In the genomic region with DNA sequence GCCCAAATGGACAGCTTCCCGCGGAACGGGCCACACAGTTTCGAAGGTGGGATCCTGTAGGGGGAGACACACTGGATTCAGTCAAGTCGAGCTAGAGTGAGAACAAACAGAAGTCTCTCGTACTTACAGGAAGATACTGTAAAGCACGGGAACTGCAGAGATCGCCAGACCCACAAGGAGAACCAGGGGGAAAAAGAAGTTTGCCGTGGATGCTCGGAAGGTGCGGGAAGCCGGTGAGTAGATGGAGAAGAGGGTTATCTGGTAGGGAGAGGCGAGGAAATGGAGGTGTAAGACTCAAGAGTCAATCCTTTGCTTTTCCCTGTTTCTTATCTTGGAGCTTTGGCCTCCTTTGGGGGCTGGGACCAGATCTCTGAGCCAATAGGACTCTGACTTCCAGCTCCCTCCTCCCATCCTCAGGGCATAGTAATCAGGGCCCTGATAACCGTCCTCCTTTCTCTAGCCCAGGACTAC, we compare ENCODE assay signal across 8 mouse cellular contexts. TPM values are rescaled to one million over a fixed set of nuclear protein-coding genes. Genes with fewer than 3 reads are reported as not detected.
A peak's percentile ranks its signal among the peaks of the same experiment; 100 is the strongest.
DNase-seq lines count a peak whose midpoint lies in the region; ATAC-seq and TF ChIP-seq lines count a peak whose summit lies in the region.

No protein-coding gene starts in this region.

- no peak for ATAC-seq in kidney, postnatal 0 days (replicated peaks; ENCODE audit: low FRiP score, low read depth)
- ATAC-seq in hindbrain, embryonic 16.5 days: no peak
- ATAC-seq in megakaryocyte-erythroid progenitor cell, adult 5-6 weeks (replicated peaks; ENCODE audit: low FRiP score, low TSS enrichment, poor library complexity, severe bottlenecking): peak; percentile 31
- no peak for ATAC-seq in erythroid progenitor cell, adult 5-6 weeks (replicated peaks; ENCODE audit: low FRiP score, poor library complexity, severe bottlenecking)

- peak overlapping the region; percentile 1; the same call in 1 of the 2 replicates for H3K4me3 ChIP-seq in kidney, postnatal 0 days (replicated peaks; ENCODE audit: low read depth, low read length)
- H3K4me3 ChIP-seq in hindbrain, embryonic 16.5 days (ENCODE audit: low read length): no peak overlapping the region

- 0 out of 2 replicates have a peak overlapping the region, but pooled peaks have one; percentile 31 for H3K27ac ChIP-seq in kidney, postnatal 0 days
- H3K27ac ChIP-seq in hindbrain, embryonic 16.5 days (ENCODE audit: low read depth, low read length): no peak overlapping the region

- peaks cover 13% of the 10 kb centered on the region for H3K4me1 ChIP-seq in kidney, postnatal 0 days (replicated peaks; ENCODE audit: insufficient read depth, low read length)
- H3K4me1 ChIP-seq in hindbrain, embryonic 16.5 days (ENCODE audit: control insufficient read depth, insufficient read depth, low read depth, low read length): peaks cover 16% of the 10 kb centered on the region

- H3K9me3 ChIP-seq in kidney, postnatal 0 days (replicated peaks; ENCODE audit: low read length): no peaks in the 10 kb centered on the region
- no peaks in the 10 kb centered on the region for H3K9me3 ChIP-seq in hindbrain, embryonic 16.5 days (ENCODE audit: control insufficient read depth, low read length)

- peak; percentile 51 for DNase-seq in kidney, postnatal 0 days (ENCODE audit: low spot score)
- DNase-seq in kidney, adult 8-10 months: no peak
- DNase-seq in adrenal gland, postnatal 36 days: peak; percentile 33 to 47
- no peak for DNase-seq in layer of hippocampus, postnatal 14 days (ENCODE audit: low spot score in 2 of 2)
- DNase-seq in layer of hippocampus, postnatal 25 days (ENCODE audit: extremely low spot score in 1 of 2, low spot score in 1 of 2): no peak

- H3K27me3 ChIP-seq in kidney, postnatal 0 days (ENCODE audit: insufficient read depth, low read length): no peaks in the 10 kb centered on the region
- H3K27me3 ChIP-seq in hindbrain, embryonic 16.5 days (replicated peaks; ENCODE audit: control insufficient read depth, insufficient read depth, low read length): no peaks in the 10 kb centered on the region

- peak overlapping the region; percentile 34 for H3K4me2 ChIP-seq in kidney, postnatal 0 days (ENCODE audit: low read length)
- H3K4me2 ChIP-seq in hindbrain, embryonic 16.5 days (ENCODE audit: low read length): peak overlapping the region; percentile 13; the same call in 1 of the 2 replicates

- peak overlapping the region; percentile 40; the same call in 1 of the 2 replicates for H3K9ac ChIP-seq in kidney, postnatal 0 days (ENCODE audit: low read depth, low read length)
- no peak overlapping the region for H3K9ac ChIP-seq in hindbrain, embryonic 16.5 days (ENCODE audit: low read depth, low read length)

- WGBS in kidney, postnatal 0 days: 25% methylated on average over 14 of the region's 14 CpGs
- 21% methylated on average over 14 of the region's 14 CpGs for WGBS in hindbrain, embryonic 16.5 days

- TF ChIP-seq CTCF in kidney, postnatal 0 days (IDR thresholded peaks at IDR 0.05; ENCODE audit: low read depth): peak; percentile 47

- H3K36me3 ChIP-seq in kidney, postnatal 0 days (ENCODE audit: insufficient read depth, low read length): peaks cover 9% of the 10 kb centered on the region; the same call in 1 of the 2 replicates
- peaks cover 5% of the 10 kb centered on the region; the same call in 1 of the 2 replicates for H3K36me3 ChIP-seq in hindbrain, embryonic 16.5 days (ENCODE audit: control insufficient read depth, insufficient read depth, low read length)

RNA-seq across cellular contexts. Expression of a gene that starts 1.3 kb away (rescaled TPM):
- polyA plus RNA-seq in kidney, postnatal 0 days (2015; fragmentation: Nextera tagmentation; extraction: Ambion mirVana): 17.5 and 18.5 TPM in 2 replicates
- total RNA-seq in adrenal gland, postnatal 36 days (2021): 10 to 100 TPM; 14.0 to 15.0 TPM
- polyA plus RNA-seq in hindbrain, embryonic 16.5 days (2015; fragmentation: Nextera tagmentation; extraction: Ambion mirVana): 13.2 and 13.4 TPM in 2 replicates
- total RNA-seq in megakaryocyte-erythroid progenitor cell, adult 5-6 weeks (2014; fragmentation: Nextera tagmentation): 5.5 and 8.1 TPM in 2 replicates
- 7.1 and 15.2 TPM in 2 replicates for total RNA-seq in megakaryocyte-erythroid progenitor cell, adult 5-6 weeks (2017)
- total RNA-seq in layer of hippocampus, postnatal 14 days (2021): 1 to 10 TPM; 5.5 to 6.2 TPM
- total RNA-seq in erythroid progenitor cell, adult 5-6 weeks (2015; ENCODE audit: low replicate concordance): 2.5 and 8.8 TPM in 2 replicates
- 2.7 and 3.0 TPM in 2 replicates for total RNA-seq in erythroid progenitor cell, adult 5-6 weeks (2017; ENCODE audit: low replicate concordance)
- 1 to 10 TPM; 5.3 to 5.5 TPM for total RNA-seq in layer of hippocampus, postnatal 25 days (2021)

RNA-seq across cellular contexts. Expression of a gene that starts 10.4 kb away (rescaled TPM):
- polyA plus RNA-seq in kidney, postnatal 0 days (2015; fragmentation: Nextera tagmentation; extraction: Ambion mirVana): 27.9 and 28.1 TPM in 2 replicates
- total RNA-seq in adrenal gland, postnatal 36 days (2021): 10 to 100 TPM in 1 of 2 experiments, 1 to 10 TPM in 1; 8.7 to 11.6 TPM
- polyA plus RNA-seq in hindbrain, embryonic 16.5 days (2015; fragmentation: Nextera tagmentation; extraction: Ambion mirVana): 3.8 and 4.6 TPM in 2 replicates
- 10.8 and 19.5 TPM in 2 replicates for total RNA-seq in megakaryocyte-erythroid progenitor cell, adult 5-6 weeks (2014; fragmentation: Nextera tagmentation)
- 1.7 and 8.6 TPM in 2 replicates for total RNA-seq in megakaryocyte-erythroid progenitor cell, adult 5-6 weeks (2017)
- total RNA-seq in layer of hippocampus, postnatal 14 days (2021): 1 to 10 TPM; 3.2 to 3.5 TPM
- 6.7 TPM in 1 of 2 replicates, not detected in the other for total RNA-seq in erythroid progenitor cell, adult 5-6 weeks (2015; ENCODE audit: low replicate concordance)
- total RNA-seq in erythroid progenitor cell, adult 5-6 weeks (2017; ENCODE audit: low replicate concordance): 0.77 TPM in 1 of 2 replicates, not detected in the other
- total RNA-seq in layer of hippocampus, postnatal 25 days (2021): 1 to 10 TPM; 4.6 to 8.1 TPM

RNA-seq across cellular contexts. Expression of a gene that starts 21.9 kb away (rescaled TPM):
- 39.0 and 41.7 TPM in 2 replicates for polyA plus RNA-seq in kidney, postnatal 0 days (2015; fragmentation: Nextera tagmentation; extraction: Ambion mirVana)
- total RNA-seq in adrenal gland, postnatal 36 days (2021): 10 to 100 TPM; 47.5 to 47.6 TPM
- polyA plus RNA-seq in hindbrain, embryonic 16.5 days (2015; fragmentation: Nextera tagmentation; extraction: Ambion mirVana): 30.0 and 43.1 TPM in 2 replicates
- 117 and 166 TPM in 2 replicates for total RNA-seq in megakaryocyte-erythroid progenitor cell, adult 5-6 weeks (2014; fragmentation: Nextera tagmentation)
- total RNA-seq in megakaryocyte-erythroid progenitor cell, adult 5-6 weeks (2017): 21.2 and 47.8 TPM in 2 replicates
- total RNA-seq in layer of hippocampus, postnatal 14 days (2021): 10 to 100 TPM; 53.6 to 61.3 TPM
- total RNA-seq in erythroid progenitor cell, adult 5-6 weeks (2015; ENCODE audit: low replicate concordance): 109 and 150 TPM in 2 replicates
- 47.9 and 91.2 TPM in 2 replicates for total RNA-seq in erythroid progenitor cell, adult 5-6 weeks (2017; ENCODE audit: low replicate concordance)
- 10 to 100 TPM; 49.7 to 61.3 TPM for total RNA-seq in layer of hippocampus, postnatal 25 days (2021)

RNA-seq across cellular contexts. Expression of a gene that starts 25.7 kb away (rescaled TPM):
- 228 and 235 TPM in 2 replicates for polyA plus RNA-seq in kidney, postnatal 0 days (2015; fragmentation: Nextera tagmentation; extraction: Ambion mirVana)
- 100 to 1,000 TPM in 1 of 2 experiments, 10 to 100 TPM in 1; 99.5 to 113 TPM for total RNA-seq in adrenal gland, postnatal 36 days (2021)
- 282 and 308 TPM in 2 replicates for polyA plus RNA-seq in hindbrain, embryonic 16.5 days (2015; fragmentation: Nextera tagmentation; extraction: Ambion mirVana)
- total RNA-seq in megakaryocyte-erythroid progenitor cell, adult 5-6 weeks (2014; fragmentation: Nextera tagmentation): 6.6 and 9.5 TPM in 2 replicates
- total RNA-seq in megakaryocyte-erythroid progenitor cell, adult 5-6 weeks (2017): 10.3 and 18.2 TPM in 2 replicates
- total RNA-seq in layer of hippocampus, postnatal 14 days (2021): 10 to 100 TPM; 70.0 to 74.8 TPM
- 1.7 TPM in 1 of 2 replicates, not detected in the other for total RNA-seq in erythroid progenitor cell, adult 5-6 weeks (2015; ENCODE audit: low replicate concordance)
- total RNA-seq in erythroid progenitor cell, adult 5-6 weeks (2017; ENCODE audit: low replicate concordance): 3.0 and 3.1 TPM in 2 replicates
- total RNA-seq in layer of hippocampus, postnatal 25 days (2021): 10 to 100 TPM; 75.7 to 87.8 TPM

RNA-seq across cellular contexts. Expression of a gene that starts 26.4 kb away (rescaled TPM):
- 55.2 and 60.0 TPM in 2 replicates for polyA plus RNA-seq in kidney, postnatal 0 days (2015; fragmentation: Nextera tagmentation; extraction: Ambion mirVana)
- 10 to 100 TPM; 62.4 to 66.6 TPM for total RNA-seq in adrenal gland, postnatal 36 days (2021)
- polyA plus RNA-seq in hindbrain, embryonic 16.5 days (2015; fragmentation: Nextera tagmentation; extraction: Ambion mirVana): 124 and 127 TPM in 2 replicates
- 20.2 and 26.7 TPM in 2 replicates for total RNA-seq in megakaryocyte-erythroid progenitor cell, adult 5-6 weeks (2014; fragmentation: Nextera tagmentation)
- total RNA-seq in megakaryocyte-erythroid progenitor cell, adult 5-6 weeks (2017): 8.5 and 18.9 TPM in 2 replicates
- total RNA-seq in layer of hippocampus, postnatal 14 days (2021): 100 to 1,000 TPM; 121 to 124 TPM
- total RNA-seq in erythroid progenitor cell, adult 5-6 weeks (2015; ENCODE audit: low replicate concordance): 17.7 and 29.3 TPM in 2 replicates
- 1.0 and 6.4 TPM in 2 replicates for total RNA-seq in erythroid progenitor cell, adult 5-6 weeks (2017; ENCODE audit: low replicate concordance)
- total RNA-seq in layer of hippocampus, postnatal 25 days (2021): 100 to 1,000 TPM; 133 to 153 TPM

Comparison
In these comparisons a context has a peak if more than half of its experiments do, and no peak if none do; other contexts are left out.
1. DNase-seq: peak in kidney, postnatal 0 days (single experiment) and adrenal gland, postnatal 36 days (2 of 2); none in kidney, adult 8-10 months (0 of 2), layer of hippocampus, postnatal 14 days (0 of 2) and layer of hippocampus, postnatal 25 days (0 of 2).